Mouse (Mus musculus) monocyte, adult 2 months (primary cell): ENCODE data around the gene Gm42517.

Source experiments
- DNase-seq, 2 experiments: peaks; one replicate each; pipeline ENCODE4 v3.0.0; 2022; ENCODE audit warnings: low spot score in 2 of 2, low read depth in 1 of 2

The Gm42517 gene

DNA sequence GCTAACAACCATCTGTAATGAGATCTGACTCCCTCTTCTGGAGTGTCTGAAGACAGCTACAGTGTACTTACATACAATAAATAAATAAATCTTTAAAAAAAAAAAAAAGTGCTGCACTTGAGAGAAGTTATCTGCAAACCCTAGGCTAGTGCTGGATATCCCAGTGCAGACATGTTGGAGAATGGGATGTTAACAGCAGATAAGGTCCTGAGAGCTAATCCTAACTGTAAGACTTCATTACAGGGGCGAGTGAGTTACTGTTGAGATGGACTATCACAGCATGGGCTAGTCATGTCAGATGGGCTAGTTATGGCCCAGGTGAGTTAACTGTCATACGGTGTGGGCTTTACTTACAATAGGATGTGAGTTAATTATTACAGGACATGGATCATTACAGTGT lies 13.7 kb downstream of the Gm42517 start:
- DNase-seq: no peak

GRCm38 (mm10) chr5:108349511-108350148 lies 18.1 kb downstream of the Gm42517 start:
- no peak for DNase-seq

GRCm38 (mm10) chr5:108347843-108348242 lies 19.9 kb downstream of the Gm42517 start:
- no peak for DNase-seq

DNA sequence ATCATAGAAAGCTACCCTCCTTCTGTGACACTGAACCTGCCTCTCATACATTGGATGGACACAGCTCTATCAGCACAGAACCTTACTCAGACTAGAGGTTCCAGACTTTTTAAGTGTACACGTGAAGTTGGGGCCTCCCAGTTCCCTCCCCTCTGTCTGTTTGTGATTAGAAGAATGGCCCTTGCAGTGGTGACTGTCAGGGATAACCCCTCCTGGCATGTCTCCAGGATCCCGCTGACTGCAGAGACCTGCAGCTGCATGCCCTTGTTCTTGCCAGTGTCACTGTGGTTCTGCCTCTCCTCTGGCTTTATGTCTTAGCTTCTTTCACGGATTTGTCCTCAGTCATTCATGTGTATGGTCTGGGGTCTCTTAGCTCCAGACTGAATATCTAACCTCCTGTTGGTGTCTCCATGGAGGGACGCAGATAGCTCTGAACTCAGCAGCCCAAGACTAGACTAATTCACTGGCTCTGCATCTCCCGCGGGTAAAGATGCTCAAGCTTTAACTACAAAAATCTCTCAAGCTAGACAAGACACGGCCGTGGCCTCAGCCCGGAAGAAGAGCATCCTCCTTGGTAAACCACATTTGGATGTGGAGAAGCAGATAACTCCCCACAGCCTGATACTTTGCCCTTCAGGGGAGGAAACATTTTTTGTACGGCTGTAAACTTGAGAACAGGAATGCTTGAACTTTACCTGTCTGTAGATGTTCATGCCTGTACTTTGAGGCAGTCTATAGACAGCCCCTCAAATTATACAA lies 22.2 kb downstream of the Gm42517 start:
- no peak for DNase-seq

- no peak for DNase-seq
Measured at GRCm38 (mm10) chr5:108343680-108344170, 24.0 kb downstream of the Gm42517 start.

DNA sequence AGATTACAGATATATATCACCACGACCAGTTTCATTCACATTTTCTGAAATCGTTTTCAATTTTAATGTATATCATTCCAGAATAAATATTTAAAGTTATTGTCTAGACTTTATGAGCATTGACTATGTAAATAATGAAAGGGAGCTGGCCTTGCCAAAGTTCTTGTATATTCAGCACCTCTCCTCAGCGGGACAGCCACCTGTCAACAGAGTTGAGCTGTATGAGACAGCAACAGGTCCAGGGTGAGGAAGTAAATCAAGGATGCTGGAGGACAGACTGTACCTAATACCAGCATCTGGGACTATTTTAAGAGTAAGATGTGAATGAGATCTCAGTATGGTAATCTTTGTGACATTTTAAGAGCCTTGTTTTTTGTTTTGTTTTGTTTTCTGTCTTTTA lies 29.7 kb downstream of the Gm42517 start:
- no peak for DNase-seq

DNA sequence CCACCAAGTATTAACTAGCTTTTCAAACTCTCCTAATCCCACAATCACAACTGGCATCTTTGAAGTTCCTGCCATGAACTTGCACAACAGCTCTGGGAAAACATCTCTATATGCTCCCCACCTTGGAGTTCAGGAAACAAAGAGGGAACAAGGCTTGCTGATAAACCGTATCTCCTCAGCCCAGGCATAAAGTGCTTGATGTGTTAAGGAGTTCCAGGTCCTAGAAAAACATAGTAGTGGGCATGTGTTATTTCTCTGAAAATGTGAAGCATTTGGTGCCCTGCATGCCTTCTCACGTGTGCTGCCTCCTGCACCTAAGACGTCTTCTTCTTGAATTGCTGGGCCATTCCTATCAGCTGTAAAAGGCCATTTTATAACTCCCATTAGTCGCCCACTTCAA lies 30.3 kb downstream of the Gm42517 start:
- no peak for DNase-seq

- DNase-seq: no peak
Measured at GRCm38 (mm10) chr5:108331051-108331450, 36.7 kb downstream of the Gm42517 start.
